Mouse (Mus musculus): Measurements from ENCODE around the gene Ttc25.

- TF ChIP-seq MAFK (IDR thresholded peaks at IDR 0.05; ENCODE audit: insufficient read depth, low read depth, low read length) (no peak), ZC3H11A (IDR thresholded peaks at IDR 0.05; ENCODE audit: borderline replicate concordance, low read depth, low read length) (no peak), CHD2 (IDR thresholded peaks at IDR 0.05; ENCODE audit: low read depth, low read length) (no peak), ZNF384 (IDR thresholded peaks at IDR 0.05; ENCODE audit: low read depth, low read length) (no peak)
Measured at GRCm38 (mm10) chr11:100604321-100605005, 59.1 kb downstream of the Ttc25 start.

All from ES-E14 (cell line).